Mouse (Mus musculus): ENCODE results near the gene Tpcn2. TPM values are rescaled to one million over a fixed set of nuclear protein-coding genes. Genes with fewer than 3 reads are reported as not detected.
A peak's percentile ranks its signal among the peaks of the same experiment; 100 is the strongest.

Tpcn2 gene
- polyA plus RNA-seq, 1 experiment from 2014 or later: 9.1 TPM

DNA sequence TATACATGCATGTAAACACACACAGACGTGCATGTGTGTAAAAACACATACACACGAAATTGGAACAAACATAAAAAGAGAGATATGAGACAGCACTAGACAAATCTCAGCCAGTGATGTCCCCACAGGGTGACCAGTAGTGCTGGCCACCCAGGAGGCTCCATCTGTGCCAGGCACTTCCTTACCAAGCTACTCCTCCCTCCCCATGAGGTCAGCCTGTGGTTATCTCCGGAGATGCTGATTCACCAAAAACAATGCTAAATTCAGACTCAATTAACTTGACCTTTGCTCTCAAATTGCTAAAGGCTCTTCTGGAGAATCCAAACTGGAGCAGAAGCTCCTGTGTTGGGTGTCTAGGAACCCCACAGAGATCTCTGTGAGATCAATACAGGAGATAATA is 96.0 kb downstream of the Tpcn2 start:
- Histone ChIP-seq H3K9me3 (ENCODE audit: control insufficient read depth, low read length) (no peaks in the 10 kb centered on the region), H3K4me1 (ENCODE audit: control insufficient read depth, insufficient read depth, low read length) (no peaks in the 10 kb centered on the region), H3K4me3 (ENCODE audit: low read length) (no peak overlapping the region), H3K9ac (ENCODE audit: low read depth, low read length) (no peak overlapping the region), H3K27ac (ENCODE audit: low read length) (no peak overlapping the region), H3K36me3 (ENCODE audit: control insufficient read depth, insufficient read depth, low read length) (no peaks in the 10 kb centered on the region), H3K27me3 (replicated peaks; ENCODE audit: control insufficient read depth, insufficient read depth, low read length) (0 out of 2 replicates have a peak, but pooled peaks cover 2% of the 10 kb centered on the region), H3K4me2 (ENCODE audit: low read depth, low read length) (no peak overlapping the region)
- no peak for ATAC-seq
- WGBS: 70% methylated on average over 3 of the region's 3 CpGs

DNA sequence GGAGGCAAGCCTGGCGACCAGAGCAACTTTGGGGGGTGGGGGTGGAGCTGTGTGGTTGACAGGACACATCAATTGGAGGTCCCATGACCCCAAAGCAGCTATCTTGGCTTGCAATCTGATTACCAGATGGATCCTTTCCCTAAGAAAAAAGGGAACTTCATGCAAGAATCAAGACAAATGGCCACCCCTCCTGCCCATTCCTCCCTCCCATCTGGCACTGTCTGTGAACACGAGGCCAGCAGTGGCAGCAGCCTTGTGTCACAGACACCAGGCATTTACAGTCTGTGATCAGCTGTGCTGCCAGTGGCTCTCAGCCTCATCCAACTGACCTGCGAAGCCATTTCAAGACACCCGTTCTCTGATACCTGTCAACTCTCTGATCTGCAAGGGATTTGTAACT is 101.4 kb downstream of the Tpcn2 start:
- ATAC-seq: no peak
- H3K4me2 ChIP-seq (ENCODE audit: low read depth, low read length): no peak overlapping the region
- H3K4me3 ChIP-seq (ENCODE audit: low read length): no peak overlapping the region
- WGBS: 57% methylated on average over 4 of the region's 4 CpGs
- H3K36me3 ChIP-seq (ENCODE audit: control insufficient read depth, insufficient read depth, low read length): no peaks in the 10 kb centered on the region
- no peaks in the 10 kb centered on the region for H3K4me1 ChIP-seq (ENCODE audit: control insufficient read depth, insufficient read depth, low read length)
- H3K27ac ChIP-seq (ENCODE audit: low read length): no peak overlapping the region
- no peak overlapping the region for H3K9ac ChIP-seq (ENCODE audit: low read depth, low read length)
- no peaks in the 10 kb centered on the region for H3K9me3 ChIP-seq (ENCODE audit: control insufficient read depth, low read length)
- no peaks in the 10 kb centered on the region for H3K27me3 ChIP-seq (replicated peaks; ENCODE audit: control insufficient read depth, insufficient read depth, low read length)

DNA sequence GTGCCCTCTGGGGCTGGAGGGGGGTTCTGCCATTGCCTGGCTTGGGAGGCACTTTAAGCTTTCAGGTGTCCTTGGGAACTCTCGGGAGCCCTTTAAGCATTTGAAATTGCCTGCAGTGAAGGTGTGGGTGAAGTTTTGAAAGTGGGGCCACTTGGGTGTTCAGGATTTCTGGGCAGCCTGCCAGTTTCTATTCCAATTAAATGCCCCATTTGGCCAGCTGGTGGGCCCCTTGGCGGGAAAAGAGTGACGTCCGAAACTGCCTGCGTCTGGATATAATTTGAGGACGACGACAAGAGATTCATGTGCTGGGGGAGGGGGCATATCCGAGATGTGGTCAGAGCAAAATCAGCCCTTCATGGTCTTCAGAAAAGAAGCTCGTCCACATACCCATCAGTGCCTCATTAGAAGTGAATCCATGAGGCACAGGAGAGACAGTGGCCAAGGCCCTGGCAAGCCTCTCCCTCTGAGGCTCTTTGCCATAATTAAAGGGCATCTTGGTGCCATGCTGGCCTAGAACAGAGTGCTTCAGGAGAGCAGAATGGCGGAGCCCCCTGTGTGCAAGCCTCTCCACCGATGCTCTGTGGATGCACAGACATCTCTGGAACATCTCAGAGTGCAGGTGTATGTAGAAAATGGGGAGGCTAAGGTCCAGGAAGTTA is 102.3 kb downstream of the Tpcn2 start:
- 59% methylated on average over 11 of the region's 11 CpGs for WGBS
- Histone ChIP-seq H3K4me3 (ENCODE audit: low read length) (no peak overlapping the region), H3K27ac (ENCODE audit: low read length) (no peak overlapping the region), H3K36me3 (ENCODE audit: control insufficient read depth, insufficient read depth, low read length) (no peaks in the 10 kb centered on the region), H3K9ac (ENCODE audit: low read depth, low read length) (no peak overlapping the region), H3K4me1 (ENCODE audit: control insufficient read depth, insufficient read depth, low read length) (no peaks in the 10 kb centered on the region), H3K4me2 (ENCODE audit: low read depth, low read length) (no peak overlapping the region), H3K9me3 (ENCODE audit: control insufficient read depth, low read length) (no peaks in the 10 kb centered on the region), H3K27me3 (replicated peaks; ENCODE audit: control insufficient read depth, insufficient read depth, low read length) (no peaks in the 10 kb centered on the region)
- ATAC-seq: no peak

DNA sequence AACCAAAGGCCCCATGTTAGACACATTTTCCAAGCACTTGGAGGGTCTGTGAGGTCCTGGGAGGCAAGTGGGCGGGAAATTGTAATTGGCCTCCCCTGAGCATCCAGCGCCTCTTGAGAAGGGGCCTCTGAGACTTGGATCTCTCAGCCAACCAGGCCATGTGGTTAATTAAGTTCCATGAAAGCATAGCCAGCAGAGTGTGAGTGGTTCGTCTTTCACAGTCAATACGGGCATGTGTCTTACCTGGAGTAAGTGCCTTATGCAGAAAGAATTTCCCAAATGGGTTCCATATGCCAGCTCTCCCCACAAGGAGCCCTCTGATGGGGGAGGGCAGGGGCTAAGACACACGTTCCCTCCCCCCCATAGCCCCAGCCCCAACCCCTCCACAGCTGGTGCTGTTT is 104.1 kb downstream of the Tpcn2 start:
- 41% methylated on average over 5 of the region's 5 CpGs for WGBS
- Histone ChIP-seq H3K27ac (ENCODE audit: low read length) (no peak overlapping the region), H3K4me3 (ENCODE audit: low read length) (no peak overlapping the region), H3K9me3 (ENCODE audit: control insufficient read depth, low read length) (no peaks in the 10 kb centered on the region), H3K36me3 (ENCODE audit: control insufficient read depth, insufficient read depth, low read length) (no peaks in the 10 kb centered on the region), H3K9ac (ENCODE audit: low read depth, low read length) (no peak overlapping the region), H3K4me2 (ENCODE audit: low read depth, low read length) (no peak overlapping the region), H3K27me3 (replicated peaks; ENCODE audit: control insufficient read depth, insufficient read depth, low read length) (no peaks in the 10 kb centered on the region), H3K4me1 (ENCODE audit: control insufficient read depth, insufficient read depth, low read length) (no peaks in the 10 kb centered on the region)
- ATAC-seq: no peak; the same call in 1 of the 2 replicates

DNA sequence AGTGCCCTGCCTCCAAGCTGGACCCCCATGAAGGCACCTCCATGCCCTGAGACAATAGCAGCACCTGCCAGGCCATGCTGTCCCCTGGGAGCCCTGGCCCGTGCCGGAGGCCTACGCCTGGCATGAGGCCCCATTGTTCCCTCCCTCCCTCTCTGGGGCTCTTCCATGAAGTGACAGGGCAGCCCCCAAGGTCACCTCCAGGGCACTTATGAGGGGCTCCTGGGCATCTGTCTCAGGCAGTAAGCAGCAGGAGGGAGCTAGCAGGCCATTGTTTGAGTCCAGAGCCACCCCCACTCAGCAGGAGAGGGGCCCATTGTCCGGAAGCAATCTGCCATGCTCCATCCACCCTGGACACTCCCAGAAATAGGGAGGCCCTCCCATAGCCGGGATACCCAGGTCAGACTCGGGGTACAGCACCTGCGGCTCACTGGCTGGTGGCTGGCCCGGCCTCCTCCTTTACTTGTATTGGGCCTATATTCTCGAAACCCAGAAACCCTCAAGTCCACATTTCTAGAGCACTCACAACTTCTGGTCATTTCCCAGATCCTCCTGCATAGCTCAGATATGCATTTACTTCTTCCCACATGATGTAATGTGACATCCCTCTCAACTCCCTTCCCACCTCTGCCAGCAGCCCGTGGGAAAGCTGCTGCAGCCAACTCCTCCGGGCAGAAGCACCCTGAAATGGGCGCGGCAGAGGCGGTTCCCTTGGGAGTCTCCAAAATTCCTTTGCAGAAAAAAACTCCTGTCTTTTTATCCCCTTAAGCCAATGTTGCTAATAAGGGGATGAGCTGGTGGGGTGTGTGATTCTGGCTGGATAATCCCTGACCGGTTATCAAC is 106.8 kb downstream of the Tpcn2 start:
- H3K9me3 ChIP-seq (ENCODE audit: control insufficient read depth, low read length): no peaks in the 10 kb centered on the region
- 63% methylated on average over 15 of the region's 15 CpGs for WGBS
- H3K27ac ChIP-seq (ENCODE audit: low read length): no peak overlapping the region
- ATAC-seq: no peak
- H3K9ac ChIP-seq (ENCODE audit: low read depth, low read length): 0 out of 2 replicates have a peak overlapping the region, but pooled peaks have one; percentile 10
- H3K4me3 ChIP-seq (ENCODE audit: low read length): no peak overlapping the region
- H3K4me2 ChIP-seq (ENCODE audit: low read depth, low read length): no peak overlapping the region
- H3K27me3 ChIP-seq (replicated peaks; ENCODE audit: control insufficient read depth, insufficient read depth, low read length): no peaks in the 10 kb centered on the region
- no peaks in the 10 kb centered on the region for H3K4me1 ChIP-seq (ENCODE audit: control insufficient read depth, insufficient read depth, low read length)
- H3K36me3 ChIP-seq (ENCODE audit: control insufficient read depth, insufficient read depth, low read length): no peaks in the 10 kb centered on the region

DNA sequence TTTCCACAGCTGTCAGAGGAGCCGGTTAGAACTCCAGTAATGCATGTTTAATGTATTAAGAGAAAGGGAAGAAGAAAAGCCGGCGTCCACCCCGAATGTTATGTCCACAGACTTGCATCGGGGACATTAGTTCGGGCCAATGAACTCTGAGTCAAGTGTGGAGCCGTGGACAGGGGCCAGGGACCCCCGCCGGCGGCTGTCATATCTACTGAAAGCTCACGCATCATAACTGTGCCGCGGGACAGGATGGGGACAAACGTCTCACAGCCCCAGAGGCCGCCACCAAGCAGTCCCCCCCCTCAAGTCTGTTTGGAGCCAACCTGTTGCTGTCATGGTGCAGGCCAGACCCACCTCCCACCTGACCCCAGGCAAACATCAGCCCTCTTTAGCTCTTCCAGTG is 110.2 kb downstream of the Tpcn2 start:
- 70% methylated on average over 15 of the region's 15 CpGs for WGBS
- Histone ChIP-seq H3K9ac (ENCODE audit: low read depth, low read length) (no peak overlapping the region), H3K9me3 (ENCODE audit: control insufficient read depth, low read length) (no peaks in the 10 kb centered on the region), H3K36me3 (ENCODE audit: control insufficient read depth, insufficient read depth, low read length) (no peaks in the 10 kb centered on the region), H3K27ac (ENCODE audit: low read length) (no peak overlapping the region), H3K4me1 (ENCODE audit: control insufficient read depth, insufficient read depth, low read length) (no peaks in the 10 kb centered on the region), H3K27me3 (replicated peaks; ENCODE audit: control insufficient read depth, insufficient read depth, low read length) (no peaks in the 10 kb centered on the region), H3K4me3 (ENCODE audit: low read length) (no peak overlapping the region), H3K4me2 (ENCODE audit: low read depth, low read length) (no peak overlapping the region)
- ATAC-seq: no peak

DNA sequence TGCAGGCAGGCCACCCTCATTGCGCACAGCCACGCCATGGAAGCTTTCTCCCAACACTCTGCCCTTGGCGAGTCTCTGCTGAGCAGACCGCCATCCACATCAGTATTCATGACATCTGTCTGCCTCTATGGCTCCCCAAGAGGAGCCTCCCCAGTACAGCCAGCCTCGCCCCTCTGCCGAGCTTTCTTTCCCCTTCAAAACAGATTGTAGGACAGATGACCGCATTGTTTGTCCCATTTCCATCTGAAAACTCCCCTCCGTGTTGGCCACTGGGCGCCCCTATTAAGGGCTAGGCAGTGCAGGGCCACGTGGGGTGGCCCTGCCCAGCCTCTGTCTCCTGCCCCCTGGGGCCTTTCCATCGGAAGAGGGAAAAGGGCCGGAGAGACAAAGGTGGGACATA is 110.7 kb downstream of the Tpcn2 start:
- H3K4me3 ChIP-seq (ENCODE audit: low read length): no peak overlapping the region
- no peak overlapping the region for H3K27ac ChIP-seq (ENCODE audit: low read length)
- no peaks in the 10 kb centered on the region for H3K9me3 ChIP-seq (ENCODE audit: control insufficient read depth, low read length)
- peak; percentile 42; the same call in 1 of the 2 replicates for ATAC-seq
- H3K9ac ChIP-seq (ENCODE audit: low read depth, low read length): no peak overlapping the region
- no peaks in the 10 kb centered on the region for H3K4me1 ChIP-seq (ENCODE audit: control insufficient read depth, insufficient read depth, low read length)
- no peaks in the 10 kb centered on the region for H3K27me3 ChIP-seq (replicated peaks; ENCODE audit: control insufficient read depth, insufficient read depth, low read length)
- WGBS: 15% methylated on average over 12 of the region's 12 CpGs
- no peaks in the 10 kb centered on the region for H3K36me3 ChIP-seq (ENCODE audit: control insufficient read depth, insufficient read depth, low read length)
- no peak overlapping the region for H3K4me2 ChIP-seq (ENCODE audit: low read depth, low read length)

DNA sequence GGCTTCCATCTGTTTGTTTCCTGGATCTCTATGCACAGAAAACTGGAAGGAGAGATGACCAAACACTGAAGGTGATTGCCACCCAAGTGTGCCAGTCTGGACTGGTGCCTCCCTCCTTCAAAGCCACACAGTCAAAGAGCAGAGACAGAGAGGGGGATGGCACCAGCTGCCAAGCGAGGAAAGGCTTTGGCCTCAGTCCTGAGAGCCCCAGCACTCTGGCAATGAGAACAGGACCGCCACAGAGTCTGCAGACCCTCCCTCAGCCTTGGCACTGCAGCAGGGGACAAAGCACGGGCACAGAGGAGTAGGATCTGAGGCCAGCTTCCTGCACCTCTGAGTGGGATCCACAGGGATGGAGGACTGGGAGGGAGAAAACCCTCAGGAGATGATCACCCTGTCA is 114.1 kb downstream of the Tpcn2 start:
- H3K36me3 ChIP-seq (ENCODE audit: control insufficient read depth, insufficient read depth, low read length): no peaks in the 10 kb centered on the region
- H3K4me3 ChIP-seq (ENCODE audit: low read length): no peak overlapping the region
- no peak overlapping the region for H3K27ac ChIP-seq (ENCODE audit: low read length)
- H3K4me2 ChIP-seq (ENCODE audit: low read depth, low read length): no peak overlapping the region
- 78% methylated on average over 3 of the region's 3 CpGs for WGBS
- H3K9me3 ChIP-seq (ENCODE audit: control insufficient read depth, low read length): no peaks in the 10 kb centered on the region
- no peak for ATAC-seq
- no peak overlapping the region for H3K9ac ChIP-seq (ENCODE audit: low read depth, low read length)
- no peaks in the 10 kb centered on the region for H3K27me3 ChIP-seq (replicated peaks; ENCODE audit: control insufficient read depth, insufficient read depth, low read length)
- no peaks in the 10 kb centered on the region for H3K4me1 ChIP-seq (ENCODE audit: control insufficient read depth, insufficient read depth, low read length)

DNA sequence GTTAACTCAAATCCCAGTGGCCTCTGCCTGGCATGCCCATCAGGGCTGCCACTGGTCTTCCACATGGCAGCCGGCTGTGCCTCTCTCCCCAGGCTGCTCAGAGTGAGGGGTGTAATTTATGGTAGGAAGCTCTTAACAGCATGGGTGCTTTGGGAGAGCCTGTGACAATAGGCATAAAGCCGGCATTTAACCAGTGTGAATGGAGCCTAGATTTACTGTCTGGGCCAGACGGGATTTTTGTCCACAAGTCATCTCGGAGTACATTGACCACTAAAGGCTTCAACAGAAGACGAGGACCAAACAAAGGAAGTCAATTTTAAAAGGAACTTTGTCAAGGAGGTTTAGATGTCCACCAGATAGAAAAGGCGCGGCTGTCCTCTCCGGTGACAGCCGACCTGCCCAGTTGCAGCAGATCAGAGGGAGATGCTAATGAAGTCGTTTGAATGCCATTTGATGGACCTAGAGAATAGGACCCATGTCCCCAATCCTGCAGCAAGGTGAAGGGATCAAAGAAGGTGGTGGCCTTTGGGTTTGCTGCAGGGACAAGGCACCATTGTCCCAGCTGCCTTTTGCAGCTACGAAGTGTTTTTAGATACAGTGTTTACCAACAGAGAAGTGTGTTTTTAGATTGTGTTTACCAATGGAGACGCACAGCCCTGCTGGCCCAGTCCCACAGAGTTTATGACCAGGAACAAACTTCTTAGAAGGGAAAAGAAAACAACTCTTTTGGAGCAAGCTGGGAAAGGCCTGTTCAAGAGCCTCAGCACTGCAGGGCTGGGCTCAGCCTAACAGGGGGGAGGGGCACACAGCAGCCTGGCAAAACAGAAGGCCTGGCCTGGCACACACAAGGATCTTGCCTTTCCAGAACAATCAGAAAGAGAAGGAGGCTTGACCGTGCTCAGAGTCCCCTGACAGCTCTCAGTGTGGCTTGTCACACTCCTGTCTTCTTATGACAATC is 124.2 kb downstream of the Tpcn2 start:
- Histone ChIP-seq H3K27ac (ENCODE audit: low read length) (no peak overlapping the region; the same call in 1 of the 2 replicates), H3K4me1 (ENCODE audit: control insufficient read depth, insufficient read depth, low read length) (peaks cover 8% of the 10 kb centered on the region; the same call in 1 of the 2 replicates), H3K4me2 (ENCODE audit: low read depth, low read length) (no peak overlapping the region), H3K4me3 (ENCODE audit: low read length) (no peak overlapping the region), H3K27me3 (replicated peaks; ENCODE audit: control insufficient read depth, insufficient read depth, low read length) (no peaks in the 10 kb centered on the region), H3K36me3 (ENCODE audit: control insufficient read depth, insufficient read depth, low read length) (no peaks in the 10 kb centered on the region), H3K9me3 (ENCODE audit: control insufficient read depth, low read length) (no peaks in the 10 kb centered on the region), H3K9ac (ENCODE audit: low read depth, low read length) (0 out of 2 replicates have a peak overlapping the region, but pooled peaks have one; percentile 16)
- peak; percentile 72 for ATAC-seq
- WGBS: 46% methylated on average over 13 of the region's 13 CpGs
